Mouse (Mus musculus) inflammation-experienced regulatory T-cells, adult 6 months (primary cell): ENCODE data around the gene Kif13a. TPM values are rescaled to one million over a fixed set of nuclear protein-coding genes. Genes with fewer than 3 reads are reported as not detected.

ENCODE experiments used
- ATAC-seq: one replicate; pipeline ENCODE4 v1.8.0; 2017
- polyA plus RNA-seq, 3 experiments: library from polyadenylated mRNA; unstranded; fragments of 100-300 nt; shearing (Covaris generic); gene quantifications; one replicate each; pipeline ENCODE4 v1.2.1; 2017

The Kif13a gene
- polyA plus RNA-seq, 3 experiments from 2014 or later = 4.1 to 9.6 (median 6.5) TPM

- no peak for ATAC-seq
Observed at GRCm38 (mm10) chr13:46834805-46835204, 94.9 kb downstream of the Kif13a start.

- no peak for ATAC-seq
Observed at GRCm38 (mm10) chr13:46833586-46833985, 96.1 kb downstream of the Kif13a start.

GRCm38 (mm10) chr13:46832956-46833355 lies 96.7 kb downstream of the Kif13a start:
- no peak for ATAC-seq

GRCm38 (mm10) chr13:46823271-46823670 lies 106.4 kb downstream of the Kif13a start:
- no peak for ATAC-seq

GRCm38 (mm10) chr13:46822200-46822599 lies 107.5 kb downstream of the Kif13a start:
- ATAC-seq = no peak

GRCm38 (mm10) chr13:46819729-46820223 lies 109.9 kb downstream of the Kif13a start:
- no peak for ATAC-seq

- no peak for ATAC-seq
Observed at GRCm38 (mm10) chr13:46819202-46819728, 110.4 kb downstream of the Kif13a start.

- ATAC-seq = no peak
Observed at GRCm38 (mm10) chr13:46818374-46818773, 111.3 kb downstream of the Kif13a start.

GRCm38 (mm10) chr13:46812648-46813184 lies 117.0 kb downstream of the Kif13a start:
- ATAC-seq = no peak

- ATAC-seq = no peak
Observed at GRCm38 (mm10) chr13:46811696-46812095, 118.0 kb downstream of the Kif13a start.

- ATAC-seq = no peak
Observed at GRCm38 (mm10) chr13:46810613-46811012, 119.1 kb downstream of the Kif13a start.

- no peak for ATAC-seq
Observed at GRCm38 (mm10) chr13:46810098-46810497, 119.6 kb downstream of the Kif13a start.

GRCm38 (mm10) chr13:46807901-46808300 lies 121.8 kb downstream of the Kif13a start:
- ATAC-seq = no peak

GRCm38 (mm10) chr13:46801196-46801595 lies 128.5 kb downstream of the Kif13a start:
- ATAC-seq = no peak

GRCm38 (mm10) chr13:46798156-46798555 lies 131.5 kb downstream of the Kif13a start:
- peak; percentile 60 for ATAC-seq

GRCm38 (mm10) chr13:46796381-46796780 lies 133.3 kb downstream of the Kif13a start:
- ATAC-seq = no peak

GRCm38 (mm10) chr13:46793824-46794223 lies 135.8 kb downstream of the Kif13a start:
- no peak for ATAC-seq

GRCm38 (mm10) chr13:46788452-46788851 lies 141.2 kb downstream of the Kif13a start:
- no peak for ATAC-seq

GRCm38 (mm10) chr13:46786836-46787235 lies 142.8 kb downstream of the Kif13a start:
- ATAC-seq = no peak

GRCm38 (mm10) chr13:46786064-46786561 lies 143.6 kb downstream of the Kif13a start:
- no peak for ATAC-seq

- peak; percentile 9 for ATAC-seq
Observed at GRCm38 (mm10) chr13:46780379-46780778, 149.3 kb downstream of the Kif13a start.

GRCm38 (mm10) chr13:46779831-46780230 lies 149.8 kb downstream of the Kif13a start:
- ATAC-seq = peak; percentile 92

GRCm38 (mm10) chr13:46777461-46777860 lies 152.2 kb downstream of the Kif13a start:
- no peak for ATAC-seq

GRCm38 (mm10) chr13:46776636-46777305 lies 152.9 kb downstream of the Kif13a start:
- ATAC-seq = no peak
